Mouse (Mus musculus) spleen, postnatal 14 days (tissue): ENCODE measurements around the gene Xbp1.
"Not testable (repeated sequence)": the region's sequence is repeated elsewhere in the genome, so short reads cannot be mapped to it uniquely, and the experiment has no call there.

Experiments
- DNase-seq, 2 experiments: peaks; one replicate each; pipeline ENCODE4 v3.0.0; 2021 to 2022; ENCODE audit warnings: low spot score in 2 of 2

Xbp1 gene

GRCm38 (mm10) chr11:5502351-5503051 lies 18.0 kb upstream of the Xbp1 start:
- DNase-seq, result no peak

- no peak for DNase-seq
These were observed 14.4 kb upstream of the Xbp1 start for GRCm38 (mm10) chr11:5505856-5506575.

GRCm38 (mm10) chr11:5509215-5510098 lies 11.0 kb upstream of the Xbp1 start:
- no peak for DNase-seq

GRCm38 (mm10) chr11:5510099-5510391 lies 10.4 kb upstream of the Xbp1 start:
- DNase-seq, result no peak

GRCm38 (mm10) chr11:5510686-5511085 lies 9.8 kb upstream of the Xbp1 start:
- not testable (repeated sequence) for DNase-seq

- no peak for DNase-seq
These were observed 8.2 kb upstream of the Xbp1 start for GRCm38 (mm10) chr11:5512099-5512725.

GRCm38 (mm10) chr11:5512961-5513360 lies 7.5 kb upstream of the Xbp1 start:
- no peak for DNase-seq

GRCm38 (mm10) chr11:5514091-5514490 lies 6.4 kb upstream of the Xbp1 start:
- DNase-seq, result no peak

- DNase-seq, result no peak
These were observed 5.3 kb upstream of the Xbp1 start for GRCm38 (mm10) chr11:5515196-5515595.

- no peak for DNase-seq
These were observed 4.8 kb upstream of the Xbp1 start for GRCm38 (mm10) chr11:5515655-5516054.

- DNase-seq, result no peak
These were observed 4.3 kb upstream of the Xbp1 start for GRCm38 (mm10) chr11:5516151-5516550.

GRCm38 (mm10) chr11:5516617-5517016 lies 3.8 kb upstream of the Xbp1 start:
- DNase-seq, result no peak

- DNase-seq, result no peak
These were observed 3.1 kb upstream of the Xbp1 start for GRCm38 (mm10) chr11:5517346-5517745.

- no peak for DNase-seq
These were observed 778 bp upstream of the Xbp1 start for GRCm38 (mm10) chr11:5519681-5520080.

GRCm38 (mm10) chr11:5521266-5521515 lies 732 bp downstream of the Xbp1 start:
- DNase-seq, result no peak

GRCm38 (mm10) chr11:5521516-5522291 lies 1.2 kb downstream of the Xbp1 start:
- peak in 1 of 2 experiments; percentile 55 for DNase-seq

- no peak for DNase-seq
These were observed 2.4 kb downstream of the Xbp1 start for GRCm38 (mm10) chr11:5522798-5523415.

GRCm38 (mm10) chr11:5525418-5525817 lies 5.0 kb downstream of the Xbp1 start:
- DNase-seq, result no peak

GRCm38 (mm10) chr11:5526573-5527439 lies 6.3 kb downstream of the Xbp1 start:
- DNase-seq, result no peak

- no peak for DNase-seq
These were observed 7.5 kb downstream of the Xbp1 start for GRCm38 (mm10) chr11:5527865-5528523.
